Mouse (Mus musculus) cerebellum, adult 2 months (tissue): Measurements from ENCODE around the gene Hsf4. TPM values are rescaled to one million over a fixed set of nuclear protein-coding genes. Genes with fewer than 3 reads are reported as not detected.

Experiments used
- DNase-seq, 2 experiments: peaks; one replicate each; pipeline ENCODE4 v3.0.0; 2021
- H3K27ac ChIP-seq: fragments of 200-500 bp; 2 replicates; pipeline ENCODE4 v1.5.1; 2012; ENCODE audit warnings: low read length, control low read depth, inconsistent platforms; ENCODE audit not compliant: insufficient read depth
- H3K27me3 ChIP-seq: fragments of 200-500 bp; 2 replicates; pipeline ENCODE4 v1.6.1; 2012; ENCODE audit warnings: inconsistent platforms, mild to moderate bottlenecking, low read length, moderate library complexity; ENCODE audit not compliant: control insufficient read depth, insufficient read depth
- H3K4me1 ChIP-seq: fragments of 200-500 bp; 2 replicates; pipeline ENCODE4 v1.6.1; 2011; ENCODE audit warnings: low read length; ENCODE audit not compliant: control insufficient read depth, insufficient read depth
- H3K4me3 ChIP-seq: fragments of 200-500 bp; replicated peaks from 2 replicates; pipeline ENCODE3; 2011; ENCODE audit warnings: mild to moderate bottlenecking, low read depth, low read length, control low read depth; ENCODE audit not compliant: insufficient read depth
- CTCF ChIP-seq: fragments of 200-500 bp; IDR thresholded peaks from 2 replicates; pipeline ENCODE4 v1.5.1; 2011; ENCODE audit warnings: low read depth, mild to moderate bottlenecking, control low read depth, low read length, moderate library complexity, borderline replicate concordance; ENCODE audit not compliant: insufficient read depth
- POLR2A ChIP-seq: fragments of 200-500 bp; IDR thresholded peaks from 2 replicates; pipeline ENCODE4 v1.6.1; 2011; ENCODE audit warnings: low read length, control low read depth, borderline replicate concordance; ENCODE audit not compliant: insufficient read depth
- WGBS: fragments of 180-500 bp; shearing (Covaris S2); methylation state at CpG from one replicate; pipeline ENCODE4 v1.1.7; 2018; 5-methylcytosine and 5-hydroxymethylcytosine counted together
- polyA plus RNA-seq: library from polyadenylated mRNA; depleted of rRNA; stranded (reverse); fragments of >200 nt; gene quantifications from 2 replicates; pipeline ENCODE4 v1.2.3, GENCODE M21; 2012

The Hsf4 gene
- polyA plus RNA-seq, 1 experiment = 24.5 TPM

DNA sequence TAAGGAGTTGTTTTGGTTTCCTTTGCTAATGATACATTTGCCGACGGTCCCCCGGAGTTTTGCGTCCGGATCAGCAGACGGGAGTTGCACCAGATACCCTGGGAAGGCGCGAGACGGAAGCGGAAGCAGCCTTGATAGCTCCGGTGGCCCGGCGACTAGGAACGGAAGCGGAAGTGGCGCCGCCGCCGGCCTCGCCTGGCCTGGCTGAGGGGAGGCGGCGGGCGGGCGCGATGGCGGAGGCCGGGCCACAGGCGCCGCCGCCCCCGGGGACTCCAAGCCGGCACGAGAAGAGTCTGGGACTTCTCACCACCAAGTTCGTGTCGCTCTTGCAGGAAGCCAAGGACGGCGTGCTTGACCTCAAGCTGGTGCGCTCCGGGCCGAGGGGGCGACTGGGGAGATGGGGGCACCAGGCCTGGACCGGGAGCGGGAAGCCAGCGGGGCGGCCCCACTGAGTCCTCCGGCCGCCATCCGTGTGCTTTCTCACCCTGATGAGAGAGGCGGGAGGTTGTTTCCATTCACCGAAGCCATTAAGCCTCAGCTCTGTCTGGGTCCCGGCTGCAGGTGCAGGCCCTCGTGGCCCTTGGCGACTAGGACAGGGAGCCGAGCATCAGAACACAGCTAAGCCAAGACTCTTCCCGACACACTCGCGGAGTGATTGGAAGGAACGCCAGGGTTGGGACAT lies 28.1 kb downstream of the Hsf4 start, which contains the start of gene E2f4:
Gene E2f4 (plus strand): TSS at position 153 of the 682 bp plus-strand sequence.
- H3K4me1 ChIP-seq = peaks cover 31% of the 10 kb centered on the region
- no peaks in the 10 kb centered on the region for H3K27me3 ChIP-seq
- TF ChIP-seq POLR2A (peak; percentile 42; the same call in 1 of the 2 replicates), CTCF (no peak)
- DNase-seq = peak; percentile 91 to 94
- peak within 1 kb of the TSS; percentile 59 for H3K27ac ChIP-seq
- peak within 1 kb of the TSS; percentile 92 for H3K4me3 ChIP-seq
- under 1% methylated on average over 58 of the region's 58 CpGs for WGBS

DNA sequence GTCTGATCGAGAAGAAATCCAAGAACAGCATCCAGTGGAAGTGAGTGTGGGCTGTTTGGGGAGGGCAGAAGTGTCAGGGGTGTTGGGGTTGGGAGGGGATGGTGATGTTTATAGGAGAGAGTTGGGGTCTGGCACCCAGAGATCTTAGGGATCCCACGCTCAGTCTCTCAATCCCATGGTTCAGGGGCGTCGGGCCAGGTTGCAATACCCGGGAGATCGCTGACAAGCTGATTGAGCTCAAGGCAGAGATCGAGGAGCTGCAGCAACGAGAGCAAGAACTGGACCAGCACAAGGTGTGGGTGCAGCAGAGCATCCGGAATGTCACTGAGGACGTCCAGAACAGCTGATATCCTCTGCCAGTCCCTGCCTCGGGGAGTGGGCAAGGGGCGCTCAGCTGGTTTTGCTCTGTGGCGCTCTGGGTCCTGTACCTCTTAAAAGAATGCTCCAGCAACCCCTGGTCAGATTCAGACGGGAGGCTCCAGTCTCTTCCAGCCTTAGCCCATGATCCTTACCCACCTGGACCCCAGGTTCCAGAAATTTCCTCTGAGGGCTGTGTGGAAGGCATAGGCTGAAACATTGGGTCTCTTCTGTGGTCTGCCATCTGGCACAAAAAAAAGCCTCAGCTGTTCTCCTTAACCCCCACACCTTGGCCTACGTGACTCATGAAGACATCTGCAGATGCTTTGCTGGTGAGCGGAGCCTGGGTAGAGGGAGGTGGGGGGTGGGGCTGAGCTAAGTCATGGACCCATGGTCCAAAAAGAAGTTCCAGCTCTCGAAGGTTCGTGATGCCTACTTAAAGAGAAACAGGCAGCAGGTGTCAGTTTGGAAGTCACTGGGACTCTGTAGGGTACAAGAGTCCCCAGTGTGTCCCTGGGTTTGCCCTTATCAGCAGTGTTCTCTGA lies 29.0 kb downstream of the Hsf4 start:
- Histone ChIP-seq H3K27me3 (no peaks in the 10 kb centered on the region), H3K4me1 (peaks cover 24% of the 10 kb centered on the region), H3K4me3 (peak overlapping the region; percentile 92), H3K27ac (no peak overlapping the region)
- WGBS = 29% methylated on average over 18 of the region's 18 CpGs
- no peak for DNase-seq
- TF ChIP-seq POLR2A (no peak), CTCF (no peak)

DNA sequence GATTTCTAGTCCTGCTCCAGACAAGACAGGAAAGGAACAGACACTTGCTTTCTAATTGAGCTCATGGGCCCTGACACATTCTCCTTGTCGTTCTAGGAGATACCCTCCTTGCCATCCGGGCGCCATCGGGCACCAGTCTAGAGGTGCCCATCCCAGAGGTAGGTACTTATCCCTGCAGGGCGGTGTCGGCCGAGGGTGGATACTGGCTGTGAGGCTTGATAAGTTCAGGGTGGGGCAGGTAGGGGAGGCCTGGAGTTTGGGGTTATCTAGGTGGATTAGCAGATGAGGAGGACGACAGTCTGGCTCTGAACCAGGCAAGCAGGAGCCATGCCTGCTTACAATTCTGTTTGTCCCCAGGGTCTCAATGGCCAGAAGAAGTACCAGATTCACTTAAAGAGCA lies 30.4 kb downstream of the Hsf4 start:
- TF ChIP-seq CTCF (no peak), POLR2A (no peak)
- 94% methylated on average over 8 of the region's 8 CpGs for WGBS
- H3K4me1 ChIP-seq = peaks cover 24% of the 10 kb centered on the region
- no peak overlapping the region for H3K27ac ChIP-seq
- H3K27me3 ChIP-seq = no peaks in the 10 kb centered on the region
- H3K4me3 ChIP-seq = no peak overlapping the region
- no peak for DNase-seq

DNA sequence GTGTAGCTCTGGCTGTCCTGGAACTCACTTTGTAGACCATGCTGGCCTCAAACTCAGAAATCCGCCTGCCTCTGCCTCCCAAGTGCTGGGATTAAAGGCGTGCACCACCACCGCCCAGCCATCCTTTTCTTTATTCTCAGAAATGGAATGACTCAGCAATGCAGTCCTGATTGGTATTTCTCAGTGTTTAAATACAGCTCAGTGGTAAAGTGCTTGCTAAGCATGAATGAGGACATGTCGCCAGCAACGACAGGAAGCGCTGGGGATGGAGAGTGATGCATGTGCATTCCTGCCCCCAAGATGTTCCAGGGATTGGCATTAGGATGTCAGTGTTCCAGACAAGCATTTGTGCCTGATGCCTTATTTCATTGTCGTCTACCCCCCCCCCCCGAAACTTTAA lies 33.8 kb downstream of the Hsf4 start:
- H3K4me1 ChIP-seq = peaks cover 41% of the 10 kb centered on the region

DNA sequence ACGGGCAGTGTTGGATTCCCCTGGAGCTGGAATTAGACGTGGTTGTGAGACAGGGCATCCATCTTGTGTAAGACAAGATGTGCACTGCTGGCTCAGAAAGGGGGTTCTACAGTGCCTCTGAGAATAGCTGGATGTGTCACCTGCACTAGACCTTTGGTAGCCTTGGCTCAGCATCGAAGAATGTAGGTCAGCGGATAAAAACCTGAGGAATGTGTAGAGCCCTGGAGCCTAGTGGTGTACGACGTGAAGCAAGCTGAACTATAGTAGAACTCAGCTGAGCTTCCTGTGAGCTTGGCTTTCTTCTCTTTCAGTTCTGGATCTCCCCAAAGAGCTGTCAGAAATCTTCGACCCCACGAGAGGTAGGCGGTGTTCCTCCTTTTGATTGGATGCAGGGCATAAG lies 34.3 kb downstream of the Hsf4 start:
- H3K27ac ChIP-seq = no peak overlapping the region
- TF ChIP-seq POLR2A = no peak
- TF ChIP-seq CTCF = no peak
- no peak overlapping the region for H3K4me3 ChIP-seq
- no peaks in the 10 kb centered on the region for H3K27me3 ChIP-seq
- peaks cover 41% of the 10 kb centered on the region for H3K4me1 ChIP-seq
- peak in 1 of 2 experiments; percentile 20 for DNase-seq
- 66% methylated on average over 9 of the region's 9 CpGs for WGBS

More for the DNA sequence above, 33.8 kb downstream of the Hsf4 start:
- DNase-seq = no peak
- 70% methylated on average over 8 of the region's 8 CpGs for WGBS
- Histone ChIP-seq H3K27me3 (no peaks in the 10 kb centered on the region), H3K4me3 (no peak overlapping the region), H3K27ac (no peak overlapping the region)
- TF ChIP-seq CTCF (no peak), POLR2A (no peak)

DNA sequence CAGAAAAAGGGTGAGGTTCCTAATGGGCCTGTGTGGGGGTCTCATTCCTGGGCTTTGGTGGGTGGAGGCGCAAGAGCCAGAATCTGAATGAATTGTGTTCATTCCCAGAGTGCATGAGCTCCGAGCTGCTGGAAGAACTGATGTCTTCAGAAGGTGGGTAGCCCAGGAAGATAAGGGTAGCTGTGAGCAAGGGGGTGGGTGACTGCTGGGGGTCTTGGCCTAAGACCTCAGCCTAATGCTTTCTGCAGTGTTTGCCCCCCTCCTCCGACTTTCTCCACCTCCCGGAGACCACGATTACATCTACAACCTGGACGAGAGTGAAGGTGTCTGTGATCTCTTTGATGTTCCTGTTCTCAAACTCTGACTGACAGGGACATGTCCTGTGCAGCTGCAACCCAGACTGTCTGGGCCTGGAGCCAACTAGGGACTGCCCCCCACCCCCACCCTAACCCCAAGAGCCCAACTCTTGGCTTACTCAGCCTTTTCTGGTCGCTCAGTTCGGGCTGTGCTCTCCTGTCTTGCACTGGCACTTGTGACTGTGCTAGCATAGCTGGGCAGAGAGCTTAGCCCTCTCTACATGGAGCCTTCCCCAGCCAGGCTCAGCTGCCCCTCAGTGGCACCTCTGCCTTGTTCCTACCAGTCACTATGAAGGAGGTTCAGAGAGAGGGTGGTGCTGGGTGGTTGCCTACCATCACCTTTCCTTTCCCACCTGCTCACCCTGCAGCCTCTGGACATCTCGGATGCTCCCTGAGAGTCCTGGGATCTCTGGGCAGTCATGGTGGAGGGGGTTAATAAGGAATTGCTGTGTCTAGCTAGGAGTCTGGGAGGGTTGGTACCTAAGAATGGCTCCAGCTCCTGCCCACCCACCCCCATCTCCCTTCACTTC lies 35.0 kb downstream of the Hsf4 start:
- Histone ChIP-seq H3K4me3 (no peak overlapping the region), H3K27ac (peak overlapping the region; percentile 56), H3K27me3 (no peaks in the 10 kb centered on the region), H3K4me1 (peaks cover 44% of the 10 kb centered on the region)
- WGBS = 38% methylated on average over 9 of the region's 9 CpGs
- TF ChIP-seq POLR2A (no peak), CTCF (no peak)
- no peak for DNase-seq

DNA sequence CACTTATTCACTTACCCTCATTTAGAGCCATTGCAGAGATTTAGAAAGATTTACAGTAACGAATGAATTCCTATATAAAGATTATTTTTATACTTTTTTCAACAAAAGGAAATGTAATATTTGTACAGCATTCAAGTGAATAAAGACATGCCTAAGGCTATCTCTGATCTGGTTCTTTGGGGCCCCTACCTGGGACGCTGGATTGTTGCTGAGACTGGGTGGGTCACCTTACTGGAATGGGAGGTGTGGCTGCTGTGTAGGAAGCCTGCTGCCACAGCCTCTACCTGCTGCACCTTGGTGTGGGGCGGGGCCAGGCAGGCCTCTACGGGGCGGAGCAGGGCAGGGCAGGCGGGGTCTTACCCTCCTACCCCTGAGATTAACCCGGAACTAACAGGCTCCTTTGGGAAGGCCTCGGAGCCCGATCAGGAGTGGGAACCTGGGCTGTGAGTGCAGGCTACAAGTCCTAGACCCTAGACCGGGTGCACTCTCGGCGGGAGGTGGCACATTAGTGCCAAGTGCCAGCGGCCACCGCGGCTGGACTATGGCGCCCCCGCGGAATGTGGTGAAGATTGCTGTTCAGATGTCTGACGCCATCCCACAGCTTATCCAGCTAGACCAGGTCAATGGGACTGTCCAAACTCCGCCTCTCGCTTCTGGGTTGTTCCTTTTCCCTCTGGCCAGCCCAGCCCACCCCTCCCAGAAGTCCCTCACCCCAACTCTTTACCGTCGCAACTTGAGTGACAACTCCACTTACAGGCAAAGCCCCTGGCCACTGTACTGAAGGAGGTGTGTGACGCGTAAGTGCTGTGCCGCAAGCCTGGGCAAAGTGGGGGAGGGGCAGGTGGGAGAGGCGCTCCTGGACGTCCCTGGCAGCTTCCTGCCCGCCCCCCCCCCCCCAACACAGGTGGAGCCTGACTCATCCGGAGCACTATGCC lies 35.9 kb downstream of the Hsf4 start, which contains the start of gene Elmo3:
Gene Elmo3 (plus strand): TSS at position 391 of the 935 bp plus-strand sequence.
- no peaks in the 10 kb centered on the region for H3K27me3 ChIP-seq
- H3K4me1 ChIP-seq = peaks cover 53% of the 10 kb centered on the region
- TF ChIP-seq POLR2A (no peak; the same call in 1 of the 2 replicates), CTCF (no peak; the same call in 1 of the 2 replicates)
- peak within 1 kb of the TSS; percentile 88 for H3K27ac ChIP-seq
- WGBS = 7% methylated on average over 27 of the region's 30 CpGs
- DNase-seq = peak; percentile 79 to 84
- peak within 1 kb of the TSS; percentile 58 for H3K4me3 ChIP-seq
